Mouse (Mus musculus): ENCODE results near the gene Nlrp6.
"Not testable (repeated sequence)": the region's sequence is repeated elsewhere in the genome, so short reads cannot be mapped to it uniquely, and the experiment has no call there.

Nlrp6 gene

GRCm38 (mm10) chr7:140920418-140921029 lies at the start of gene Nlrp6:
Nlrp6 (plus strand) TSS chr7:140920902.
- DNase-seq, result no peak

GRCm38 (mm10) chr7:140874224-140874623 lies 46.5 kb upstream of the Nlrp6 start:
- no peak for DNase-seq

- no peak for DNase-seq
These were observed 43.3 kb upstream of the Nlrp6 start for GRCm38 (mm10) chr7:140877364-140877763.

GRCm38 (mm10) chr7:140879355-140879754 lies 41.3 kb upstream of the Nlrp6 start:
- no peak for DNase-seq

- no peak for DNase-seq
These were observed 40.3 kb upstream of the Nlrp6 start for GRCm38 (mm10) chr7:140880419-140880818.

- no peak for DNase-seq
These were observed 39.7 kb upstream of the Nlrp6 start for GRCm38 (mm10) chr7:140880865-140881515.

- DNase-seq, result peak; percentile 96
These were observed 38.8 kb upstream of the Nlrp6 start, which contains the start of the genes Psmd13 and Sirt3 for GRCm38 (mm10) chr7:140881696-140882468. Psmd13 (plus strand) TSS chr7:140881968. Sirt3 (minus strand) TSS chr7:140882309.

GRCm38 (mm10) chr7:140882469-140882803 lies 38.3 kb upstream of the Nlrp6 start:
- no peak for DNase-seq

GRCm38 (mm10) chr7:140890636-140891035 lies 30.1 kb upstream of the Nlrp6 start:
- not testable (repeated sequence) for DNase-seq

GRCm38 (mm10) chr7:140894031-140894430 lies 26.7 kb upstream of the Nlrp6 start:
- DNase-seq, result no peak

GRCm38 (mm10) chr7:140894611-140895010 lies 26.1 kb upstream of the Nlrp6 start:
- no peak for DNase-seq

GRCm38 (mm10) chr7:140897863-140898262 lies 22.8 kb upstream of the Nlrp6 start:
- no peak for DNase-seq

GRCm38 (mm10) chr7:140899121-140899520 lies 21.6 kb upstream of the Nlrp6 start:
- no peak for DNase-seq

- peak; percentile 25 for DNase-seq
These were observed 20.5 kb upstream of the Nlrp6 start, which contains the start of gene Cox8b for GRCm38 (mm10) chr7:140900220-140900619. Cox8b (minus strand) TSS chr7:140900446.

GRCm38 (mm10) chr7:140902036-140902875 lies 18.4 kb upstream of the Nlrp6 start:
- DNase-seq, result peak; percentile 21

- peak; percentile 84 for DNase-seq
These were observed 17.5 kb upstream of the Nlrp6 start for GRCm38 (mm10) chr7:140903212-140903611.

- no peak for DNase-seq
These were observed 15.0 kb upstream of the Nlrp6 start for GRCm38 (mm10) chr7:140905642-140906081.

GRCm38 (mm10) chr7:140907131-140907530 lies 13.6 kb upstream of the Nlrp6 start:
- DNase-seq, result no peak

- DNase-seq, result no peak
These were observed 13.0 kb upstream of the Nlrp6 start for GRCm38 (mm10) chr7:140907697-140908096.

GRCm38 (mm10) chr7:140908181-140908580 lies 12.5 kb upstream of the Nlrp6 start:
- DNase-seq, result peak; percentile 52

- DNase-seq, result peak; percentile 87
These were observed 12.0 kb upstream of the Nlrp6 start for GRCm38 (mm10) chr7:140908634-140909107.

GRCm38 (mm10) chr7:140912293-140912692 lies 8.4 kb upstream of the Nlrp6 start:
- no peak for DNase-seq
